Mouse (Mus musculus) A20 (cell line): ENCODE results near the gene Crisp1.

Experiments used
- DNase-seq: peaks from one replicate; pipeline ENCODE4 v3.0.0-alpha.2; 2011; ENCODE audit warnings: low read depth, low spot score

The Crisp1 gene

DNA sequence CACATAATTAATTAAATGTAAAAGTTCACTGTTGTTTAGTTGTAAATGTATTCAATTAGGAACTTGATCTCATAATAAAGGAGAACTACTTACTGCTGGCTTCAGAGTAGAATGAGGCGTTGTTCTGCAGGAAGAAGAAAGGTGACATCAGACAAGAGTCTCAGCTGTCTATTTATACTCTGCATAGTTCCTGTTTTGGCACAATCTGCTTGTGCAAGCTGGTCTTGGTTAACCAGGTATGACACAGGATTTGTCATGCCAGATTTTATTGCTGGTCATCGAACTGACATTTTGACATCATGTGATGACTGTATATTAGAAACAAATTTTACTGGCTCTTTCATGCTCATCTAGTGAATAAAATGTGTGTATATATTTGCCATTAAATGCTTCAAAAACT is at the start of gene Crisp1:
Gene Crisp1 (minus strand): TSS at position 146 of the 400 bp plus-strand sequence.
- DNase-seq = peak; percentile 39

DNA sequence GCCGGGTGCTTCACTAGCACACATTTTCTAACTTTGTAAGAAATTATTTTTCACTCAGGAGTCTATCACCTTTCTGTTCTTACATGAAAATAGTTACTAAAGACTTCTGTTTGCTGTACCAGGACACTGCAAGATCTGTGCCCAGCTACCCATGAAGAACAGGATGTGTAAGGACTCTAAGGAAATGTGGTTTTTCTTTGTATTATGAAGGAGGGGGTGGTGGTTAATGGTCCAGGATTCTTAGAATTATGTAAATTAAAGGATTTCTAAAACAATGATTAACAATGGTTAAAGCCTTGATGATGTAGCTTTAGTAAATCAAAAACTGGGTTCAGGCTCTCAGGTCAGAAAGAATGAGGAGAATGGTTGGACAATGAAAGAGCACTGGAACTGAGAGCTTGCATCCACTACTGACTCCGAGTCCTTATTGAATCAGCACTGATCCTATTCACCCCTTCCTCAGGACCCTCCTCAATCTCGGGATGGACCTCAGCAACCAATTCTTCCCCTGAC is 23.5 kb upstream of the Crisp1 start:
- DNase-seq = no peak

DNA sequence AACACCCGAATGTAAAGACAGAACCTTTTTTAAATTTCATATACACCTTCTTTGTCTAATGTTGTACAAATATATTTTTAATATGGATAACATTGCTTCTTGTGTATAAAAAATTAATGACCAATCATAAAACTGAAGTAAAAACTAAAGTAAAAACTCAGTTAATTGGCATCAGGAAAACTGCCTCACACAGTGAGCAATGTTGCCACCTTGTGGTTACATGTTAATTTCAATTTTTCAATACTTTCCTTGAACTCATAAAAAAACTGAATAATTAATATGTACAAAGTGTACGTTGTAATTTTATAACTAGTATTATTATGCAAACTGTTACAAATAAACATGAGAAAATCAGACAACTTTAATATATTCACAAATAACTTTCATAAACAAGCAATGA is 33.6 kb downstream of the Crisp1 start:
- DNase-seq = peak; percentile 37

DNA sequence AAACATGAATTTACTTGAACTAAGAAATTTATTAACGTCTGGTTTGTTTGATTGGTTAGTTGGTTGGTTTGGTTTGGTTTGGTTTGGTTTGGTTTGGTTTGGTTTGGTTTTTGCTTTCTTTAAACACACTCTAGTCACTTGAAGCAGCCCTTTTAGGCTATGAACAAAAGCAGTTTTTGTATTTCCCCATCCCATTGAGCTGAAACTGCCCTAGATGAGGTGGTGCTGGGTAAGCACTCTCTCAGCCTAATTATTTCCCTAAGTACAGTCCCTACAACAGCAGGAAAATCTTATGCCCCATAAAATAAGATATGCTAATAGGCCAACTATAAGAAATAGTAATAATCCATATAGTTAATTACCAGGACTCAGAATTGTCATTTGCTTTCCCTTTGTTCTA is 43.5 kb downstream of the Crisp1 start:
- no peak for DNase-seq

DNA sequence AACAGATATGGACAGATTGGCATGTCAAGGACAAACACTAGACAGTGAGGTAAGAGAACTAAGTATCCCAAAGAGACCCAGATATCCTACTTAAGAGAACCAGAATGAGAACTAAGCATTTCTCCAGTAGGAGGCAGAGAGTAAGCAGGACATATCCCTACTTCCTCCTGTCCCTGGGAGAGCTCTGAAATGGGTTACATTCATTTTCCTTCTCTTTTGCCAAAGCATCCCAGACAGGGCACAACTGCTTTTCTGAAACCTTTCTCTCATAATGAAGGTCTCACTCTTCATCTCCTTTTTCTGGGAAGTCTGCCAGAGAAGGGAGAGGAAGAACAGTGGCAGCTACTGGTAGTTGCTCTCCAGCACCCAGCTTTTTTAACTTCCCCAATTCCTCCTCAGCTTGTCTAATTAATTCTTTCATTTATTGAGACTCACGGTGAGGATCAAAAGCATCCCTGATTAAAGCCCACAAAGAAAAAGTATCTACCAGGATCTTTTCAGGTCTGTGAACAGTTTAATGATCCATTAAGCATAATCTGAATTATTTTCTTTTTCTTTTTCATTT is 44.0 kb downstream of the Crisp1 start:
- DNase-seq = no peak

DNA sequence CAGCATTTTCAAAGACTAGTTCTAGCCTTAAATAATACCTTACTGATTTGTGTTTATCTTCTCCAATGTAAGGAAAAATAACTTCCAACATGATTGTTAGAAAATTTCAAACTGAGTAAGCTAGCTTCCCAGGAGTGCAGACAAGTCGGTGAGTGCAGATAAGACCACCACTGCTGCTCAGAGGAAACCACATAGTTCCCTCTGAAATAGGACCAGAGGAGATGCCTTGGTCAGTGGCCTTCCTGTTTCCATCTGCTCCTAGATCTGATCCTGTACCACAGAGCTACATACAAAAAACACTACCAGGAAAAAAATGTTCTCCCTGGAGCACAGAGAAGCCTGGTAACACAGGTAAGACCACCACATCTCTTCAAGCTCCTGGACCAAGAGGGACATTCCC is 66.5 kb downstream of the Crisp1 start:
- DNase-seq = no peak
